Mouse (Mus musculus) C2C12 (cell line): Measurements from ENCODE around the gene Gpc6.

Source experiments
- CTCF ChIP-seq: IDR thresholded peaks from one replicate; pipeline ENCODE4 v1.5.1; 2011; ENCODE audit not compliant: control insufficient read depth, insufficient read depth, insufficient read length
- MAX ChIP-seq: IDR thresholded peaks from one replicate; pipeline ENCODE4 v1.6.1; 2011; ENCODE audit warnings: mild to moderate bottlenecking, control low read depth
- USF1 ChIP-seq: IDR thresholded peaks from one replicate; pipeline ENCODE4 v1.6.1; 2011; ENCODE audit warnings: low read depth, mild to moderate bottlenecking, control low read depth, moderate library complexity

GRCm38 (mm10) chr14:117473378-117473777 lies 548.3 kb downstream of the Gpc6 start:
- TF ChIP-seq CTCF = no peak
- TF ChIP-seq MAX = no peak
- no peak for TF ChIP-seq USF1
